Mouse (Mus musculus): ENCODE data around the gene Npb.

GRCm38 (mm10) chr11:120571122-120571521 is 37.2 kb upstream of the Npb start:
- TF ChIP-seq POLR2A (IDR thresholded peaks at IDR 0.05; ENCODE audit: low read depth, low read length) (no peak), CTCF (IDR thresholded peaks at IDR 0.05; ENCODE audit: borderline replicate concordance, insufficient read depth, low read length) (no peak)

All from embryonic fibroblast, embryonic 13.5 days (primary cell).